Mouse (Mus musculus): ENCODE measurements around the gene Banf2.

Banf2 gene

GRCm38 (mm10) chr2:144092767-144093166 lies 59.9 kb downstream of the Banf2 start:
- in situ Hi-C loops (cut with MboI; ENCODE audit: low sequenced_read_pairs): no loop called here

- in situ Hi-C loops (cut with MboI; ENCODE audit: low sequenced_read_pairs): no loop called here
These were observed 61.9 kb downstream of the Banf2 start for GRCm38 (mm10) chr2:144094721-144095120.

GRCm38 (mm10) chr2:144101463-144101961 lies 68.7 kb downstream of the Banf2 start:
- in situ Hi-C loops (cut with MboI; ENCODE audit: low sequenced_read_pairs): no loop called here

- in situ Hi-C loops (cut with MboI; ENCODE audit: low sequenced_read_pairs): no loop called here
These were observed 74.5 kb downstream of the Banf2 start for GRCm38 (mm10) chr2:144107374-144107773.

- in situ Hi-C loops (cut with MboI; ENCODE audit: low sequenced_read_pairs): no loop called here
These were observed 75.0 kb downstream of the Banf2 start for GRCm38 (mm10) chr2:144107810-144108209.

- in situ Hi-C loops (cut with MboI; ENCODE audit: low sequenced_read_pairs): no loop called here
These were observed 75.5 kb downstream of the Banf2 start for GRCm38 (mm10) chr2:144108376-144108775.

GRCm38 (mm10) chr2:144111966-144112365 lies 79.1 kb downstream of the Banf2 start:
- in situ Hi-C loops (cut with MboI; ENCODE audit: low sequenced_read_pairs): loop anchor here (10.0 kb wide), 1 partner anchor 53 kb away; no protein-coding TSS in a partner anchor

GRCm38 (mm10) chr2:144112666-144113065 lies 79.8 kb downstream of the Banf2 start:
- in situ Hi-C loops (cut with MboI; ENCODE audit: low sequenced_read_pairs): loop anchor here (10.0 kb wide), 1 partner anchor 52 kb away; no protein-coding TSS in a partner anchor

DNA sequence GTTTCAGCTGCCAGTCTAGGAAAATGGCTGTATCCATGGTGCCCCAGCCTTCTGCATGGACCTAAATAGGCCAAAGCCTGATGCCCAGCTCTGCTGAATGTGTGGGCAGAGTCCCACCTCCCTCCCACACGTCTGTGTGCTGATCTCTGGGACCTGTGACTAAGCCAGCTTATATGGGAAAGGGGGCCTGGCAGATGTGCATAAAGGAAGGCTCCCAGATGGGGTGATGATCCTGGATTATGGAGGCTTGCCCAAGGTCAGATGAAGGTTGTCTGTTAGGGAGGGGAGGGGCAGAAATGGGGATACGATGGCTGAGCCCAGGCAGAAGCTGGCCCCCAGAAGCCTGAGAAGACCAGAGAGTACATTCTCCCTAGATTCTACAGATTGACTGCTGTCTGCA lies 85.2 kb downstream of the Banf2 start:
- in situ Hi-C loops (cut with MboI; ENCODE audit: low sequenced_read_pairs): loop anchor here (10.0 kb wide), 1 partner anchor 47 kb away; no protein-coding TSS in a partner anchor

GRCm38 (mm10) chr2:144120186-144120823 lies 87.4 kb downstream of the Banf2 start:
- in situ Hi-C loops (cut with MboI; ENCODE audit: low sequenced_read_pairs): no loop called here

DNA sequence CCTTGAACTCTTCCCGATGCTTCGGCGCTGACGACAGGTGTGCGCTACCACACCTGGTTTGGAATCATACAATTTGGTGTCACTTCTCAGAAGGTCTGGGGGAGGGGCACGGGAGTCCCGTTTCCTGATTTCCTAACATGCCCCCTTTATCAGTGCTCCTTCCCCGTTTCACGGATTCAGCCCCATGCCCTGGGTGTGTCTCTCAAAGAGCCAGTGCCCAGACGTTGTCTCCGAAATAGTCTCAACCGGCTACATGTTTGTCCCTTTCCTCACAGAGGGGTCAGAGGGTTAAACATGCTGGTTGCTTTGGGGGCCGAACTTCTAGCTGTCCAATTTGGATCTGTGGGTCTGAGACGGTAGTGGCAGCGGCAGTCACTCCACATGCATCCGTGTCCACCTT lies 89.2 kb downstream of the Banf2 start:
- in situ Hi-C loops (cut with MboI; ENCODE audit: low sequenced_read_pairs): no loop called here
